Mouse (Mus musculus) heart, postnatal 14 days (tissue): ENCODE measurements around the gene Bmp3. TPM values are rescaled to one million over a fixed set of nuclear protein-coding genes. Genes with fewer than 3 reads are reported as not detected.

Experiments
- DNase-seq, 2 experiments: peaks; one replicate each; pipeline ENCODE4 v3.0.0; 2021 to 2022
- intact Hi-C: fragments of 180-260 bp; cut with DNase I; formaldehyde crosslinking; loops from one replicate; pipeline ENCODE4 v1.15.1; 2025
- long read RNA-seq, 2 experiments: library from polyadenylated mRNA; stranded (forward); transcript quantifications; one replicate each; pipeline ENCODE4 v2.0.0; 2021
- total RNA-seq, 2 experiments: library from RNA; stranded (reverse); gene quantifications; 2 replicates each; pipeline ENCODE4 v1.2.3; 2021

Bmp3 gene
- under 1 TPM; 0.24 to 0.31 TPM for total RNA-seq
- long read RNA-seq, experiment 1, full-length matches to known transcripts: 1 of 1 reads
- long read RNA-seq, experiment 1, partial matches to known transcripts: 0 of 1 reads
- long read RNA-seq, experiment 1, other reads (novel, unspliced or antisense): 0 of 1 reads
- long read RNA-seq, experiment 2: 0 reads

GRCm38 (mm10) chr5:98854264-98854626 is at the start of gene Bmp3:
Bmp3 (plus strand) TSS chr5:98854415.
- intact Hi-C loops: no loop called here
- peak; percentile 2 to 7 for DNase-seq

GRCm38 (mm10) chr5:98804761-98805160 is 49.5 kb upstream of the Bmp3 start:
- intact Hi-C loops: no loop called here
- DNase-seq: no peak

- intact Hi-C loops: no loop called here
- DNase-seq: no peak
Measured at GRCm38 (mm10) chr5:98806492-98806891, 47.7 kb upstream of the Bmp3 start.

- intact Hi-C loops: no loop called here
- DNase-seq: peak in 1 of 2 experiments; percentile 17
Measured at GRCm38 (mm10) chr5:98807022-98807421, 47.2 kb upstream of the Bmp3 start.

- DNase-seq: no peak
- intact Hi-C loops: no loop called here
Measured at GRCm38 (mm10) chr5:98807953-98808352, 46.3 kb upstream of the Bmp3 start.

- intact Hi-C loops: no loop called here
- no peak for DNase-seq
Measured at GRCm38 (mm10) chr5:98812380-98812779, 41.8 kb upstream of the Bmp3 start.

- DNase-seq: no peak
- intact Hi-C loops: no loop called here
Measured at GRCm38 (mm10) chr5:98815269-98815668, 38.9 kb upstream of the Bmp3 start.

- intact Hi-C loops: no loop called here
- DNase-seq: no peak
Measured at GRCm38 (mm10) chr5:98833760-98834159, 20.5 kb upstream of the Bmp3 start.

- DNase-seq: no peak
- intact Hi-C loops: no loop called here
Measured at GRCm38 (mm10) chr5:98834300-98834699, 19.9 kb upstream of the Bmp3 start.

- intact Hi-C loops: no loop called here
- DNase-seq: no peak
Measured at GRCm38 (mm10) chr5:98842600-98843310, 11.5 kb upstream of the Bmp3 start.

GRCm38 (mm10) chr5:98844664-98845063 is 9.6 kb upstream of the Bmp3 start:
- DNase-seq: no peak
- intact Hi-C loops: no loop called here

- intact Hi-C loops: no loop called here
- peak; percentile 36 to 37 for DNase-seq
Measured at GRCm38 (mm10) chr5:98854627-98855564, 681 bp downstream of the Bmp3 start.

GRCm38 (mm10) chr5:98855741-98856140 is 1.5 kb downstream of the Bmp3 start:
- no peak for DNase-seq
- intact Hi-C loops: no loop called here

GRCm38 (mm10) chr5:98856356-98856755 is 2.1 kb downstream of the Bmp3 start:
- intact Hi-C loops: no loop called here
- DNase-seq: no peak

GRCm38 (mm10) chr5:98863891-98864290 is 9.7 kb downstream of the Bmp3 start:
- intact Hi-C loops: loop anchor here (2.0 kb wide), 1 partner anchor 515 kb away; no protein-coding TSS in a partner anchor
- peak; percentile 2 to 33 for DNase-seq

GRCm38 (mm10) chr5:98865146-98865545 is 10.9 kb downstream of the Bmp3 start:
- DNase-seq: no peak
- intact Hi-C loops: loop anchor here (2.0 kb wide), 1 partner anchor 516 kb away; no protein-coding TSS in a partner anchor

- no peak for DNase-seq
- intact Hi-C loops: loop anchor here (5.0 to 10.0 kb wide), 2 partner anchors 529 to 1751 kb away; no protein-coding TSS in a partner anchor
Measured at GRCm38 (mm10) chr5:98876056-98876455, 21.8 kb downstream of the Bmp3 start.

GRCm38 (mm10) chr5:98878891-98879290 is 24.7 kb downstream of the Bmp3 start:
- DNase-seq: peak; percentile 44 to 70
- intact Hi-C loops: loop anchor here (5.0 to 10.0 kb wide), 2 partner anchors 532 to 1754 kb away; no protein-coding TSS in a partner anchor

GRCm38 (mm10) chr5:98882096-98882495 is 27.9 kb downstream of the Bmp3 start:
- intact Hi-C loops: no loop called here
- DNase-seq: no peak

GRCm38 (mm10) chr5:98890544-98891050 is 36.4 kb downstream of the Bmp3 start:
- intact Hi-C loops: no loop called here

GRCm38 (mm10) chr5:98894281-98894680 is 40.1 kb downstream of the Bmp3 start:
- intact Hi-C loops: no loop called here
- DNase-seq: no peak

More at GRCm38 (mm10) chr5:98890544-98891050, 36.4 kb downstream of the Bmp3 start:
- DNase-seq: no peak
